Mouse (Mus musculus) right cerebral cortex, postnatal 36 days (tissue): ENCODE data around the gene Pex14.
"Not testable (repeated sequence)": the region's sequence is repeated elsewhere in the genome, so short reads cannot be mapped to it uniquely, and the experiment has no call there.

Experiments used
- DNase-seq, 2 experiments: peaks; one replicate each; pipeline ENCODE4 v3.0.0; 2022; ENCODE audit warnings: low spot score in 2 of 2, mixed read lengths in 1 of 2

Pex14 gene

DNA sequence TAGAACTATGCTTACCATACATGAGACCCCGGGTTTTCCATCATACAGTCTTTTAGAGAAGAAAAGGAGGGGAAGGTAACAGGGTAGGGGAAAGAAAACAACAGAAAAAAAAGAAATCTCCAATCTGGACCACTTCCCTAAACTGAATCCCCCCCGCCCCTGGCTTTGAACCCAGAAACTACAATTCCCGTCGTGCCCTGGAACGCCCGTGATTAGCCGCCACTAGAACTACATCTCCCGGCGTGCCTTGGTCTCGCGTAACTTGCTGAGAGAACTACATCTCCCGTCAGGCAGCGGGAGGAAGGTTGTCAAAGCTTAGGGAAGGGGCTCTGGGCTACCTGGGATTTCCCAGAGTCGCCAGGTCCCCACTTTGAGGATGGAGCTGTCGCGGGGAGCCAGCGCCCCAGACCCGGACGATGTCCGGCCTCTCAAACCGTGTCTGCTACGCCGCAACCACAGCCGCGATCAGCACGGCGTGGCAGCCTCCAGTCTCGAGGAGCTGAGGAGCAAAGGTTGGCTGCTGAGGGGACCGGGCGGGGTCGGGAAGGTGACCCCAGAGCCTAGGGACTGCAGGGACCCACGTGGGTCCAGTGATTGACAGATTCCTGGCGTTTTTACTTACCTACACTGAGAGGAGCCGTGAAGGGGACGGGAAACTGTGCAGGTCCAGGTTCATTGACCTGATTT, 4.3 kb upstream of the Pex14 start, which contains the start of gene Dffa:
Gene Dffa (plus strand): TSS at position 272 of the 687 bp plus-strand sequence.
- DNase-seq = peak; percentile 90 to 94

DNA sequence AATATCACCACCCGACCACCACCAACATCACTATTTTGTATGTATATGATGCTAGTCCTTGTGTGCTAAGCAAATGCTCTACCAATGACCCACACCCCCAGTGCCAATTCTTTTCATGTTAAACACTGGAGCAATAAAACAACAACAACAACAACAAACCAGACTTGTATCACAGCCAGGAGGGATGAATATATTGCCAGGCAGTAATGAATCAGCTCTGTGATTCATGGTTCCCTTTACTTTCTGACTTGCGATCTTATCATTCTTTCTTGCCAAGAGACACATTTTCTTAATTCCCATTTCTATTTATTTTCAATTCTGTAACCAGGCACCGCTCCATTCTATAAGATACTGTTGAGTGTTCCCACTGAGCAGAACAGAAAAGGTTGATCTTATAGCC, 1.8 kb upstream of the Pex14 start:
- no peak for DNase-seq

DNA sequence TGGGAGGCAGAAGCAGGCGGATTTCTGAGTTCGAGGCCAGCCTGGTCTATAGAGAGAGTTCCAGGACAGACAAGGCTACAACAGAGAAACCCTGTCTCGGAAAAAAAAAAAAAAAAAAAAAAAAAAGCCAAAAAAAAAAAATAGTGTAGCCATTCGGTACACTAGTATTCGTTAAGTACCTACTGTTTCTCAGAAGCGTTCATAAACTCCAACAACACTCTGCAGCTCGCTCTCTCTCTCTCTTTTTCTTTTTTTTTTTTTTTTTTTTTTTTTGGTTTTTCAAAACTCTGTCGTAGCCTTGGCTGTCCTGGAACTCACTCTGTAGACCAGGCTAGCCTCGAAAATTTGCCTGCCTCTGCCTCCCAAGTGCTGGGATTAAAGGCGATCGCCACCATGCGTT, 773 bp upstream of the Pex14 start:
- DNase-seq = not testable (repeated sequence)

- DNase-seq = no peak
Measured at GRCm38 (mm10) chr4:149098571-149098970, 1.1 kb downstream of the Pex14 start.

DNA sequence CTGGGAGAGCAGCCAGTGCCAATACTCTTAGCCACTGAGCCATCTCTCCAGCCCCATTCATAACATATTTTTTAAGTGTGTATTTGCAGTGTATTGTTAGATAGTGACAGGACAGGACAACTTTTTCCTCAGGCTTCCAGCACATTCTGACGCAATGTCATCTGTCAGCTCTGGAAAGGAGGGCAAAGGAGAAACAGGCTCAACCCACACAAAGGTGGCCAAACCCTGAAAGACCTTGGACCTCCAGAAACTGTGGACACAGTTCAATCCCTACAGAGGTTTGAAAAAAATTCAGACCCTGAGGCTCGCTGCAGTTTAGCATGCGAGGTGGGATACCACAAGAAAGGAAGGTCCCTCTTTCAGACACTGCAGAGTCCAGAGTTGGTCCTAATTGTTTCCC, 1.7 kb downstream of the Pex14 start:
- DNase-seq = no peak

DNA sequence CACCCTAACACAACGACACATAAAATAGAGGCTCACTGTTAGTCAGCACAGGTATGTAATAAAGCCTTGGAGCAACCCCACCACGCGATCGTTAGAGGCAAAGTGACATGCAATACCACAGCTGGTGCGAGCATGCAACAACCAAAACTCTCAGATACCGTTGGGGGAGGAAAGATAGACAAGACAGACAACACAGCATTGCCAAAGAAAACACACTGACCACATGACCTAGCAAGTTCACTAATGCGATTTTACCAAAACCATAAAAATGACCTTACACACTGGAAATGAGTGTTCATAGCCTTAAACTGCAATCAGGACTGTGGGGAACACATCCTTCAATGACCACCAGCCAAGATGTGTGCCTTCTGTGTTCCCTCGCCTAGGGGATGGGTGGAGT, 8.3 kb downstream of the Pex14 start:
- no peak for DNase-seq

GRCm38 (mm10) chr4:149085381-149085780, 14.3 kb downstream of the Pex14 start:
- DNase-seq = no peak

GRCm38 (mm10) chr4:149081528-149081927, 18.1 kb downstream of the Pex14 start:
- no peak for DNase-seq

DNA sequence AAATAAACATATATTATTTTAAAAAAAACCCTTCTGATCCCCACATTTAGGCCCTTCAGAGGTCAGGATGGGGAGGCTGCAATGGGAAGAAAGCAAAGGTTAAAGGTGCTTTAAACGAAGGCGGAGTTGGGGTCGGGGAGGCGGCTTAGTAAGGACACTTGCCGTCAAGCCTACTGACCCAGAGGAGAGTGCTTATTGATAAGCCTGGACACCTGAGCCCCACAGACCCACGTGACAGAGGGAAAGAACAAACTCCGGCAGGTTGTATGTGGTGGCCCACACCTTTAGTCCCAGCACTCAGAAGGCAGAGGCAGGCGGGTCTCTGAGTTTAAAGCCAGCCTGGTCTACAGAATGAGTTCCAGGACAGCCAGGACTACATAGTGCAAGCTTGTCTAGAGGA, 19.6 kb downstream of the Pex14 start:
- no peak for DNase-seq

- no peak for DNase-seq
Measured at GRCm38 (mm10) chr4:149079629-149080028, 20.0 kb downstream of the Pex14 start.

- no peak for DNase-seq
Measured at GRCm38 (mm10) chr4:149078261-149078660, 21.4 kb downstream of the Pex14 start.

GRCm38 (mm10) chr4:149075871-149076575, 23.7 kb downstream of the Pex14 start:
- DNase-seq = peak; percentile 55 to 64

DNA sequence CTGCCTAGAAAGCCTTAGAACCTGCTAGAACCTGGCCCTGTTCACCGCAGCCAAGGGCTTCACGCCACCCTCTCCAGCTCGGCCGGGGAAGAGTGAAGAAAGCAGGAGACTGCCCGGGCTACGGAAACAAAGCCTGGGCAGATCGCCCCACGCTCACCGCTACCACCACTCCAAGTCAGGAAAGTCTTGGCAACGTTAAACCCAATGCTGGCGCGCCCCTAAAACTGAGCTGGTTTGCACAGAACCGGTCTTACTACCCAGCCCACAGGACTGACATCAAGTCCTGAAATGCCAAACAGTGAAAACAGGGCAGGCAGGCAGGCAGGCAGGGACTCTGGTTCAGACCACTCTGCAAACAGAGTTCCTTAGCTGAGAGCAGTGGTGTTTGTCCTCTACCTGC, 24.6 kb downstream of the Pex14 start:
- no peak for DNase-seq

DNA sequence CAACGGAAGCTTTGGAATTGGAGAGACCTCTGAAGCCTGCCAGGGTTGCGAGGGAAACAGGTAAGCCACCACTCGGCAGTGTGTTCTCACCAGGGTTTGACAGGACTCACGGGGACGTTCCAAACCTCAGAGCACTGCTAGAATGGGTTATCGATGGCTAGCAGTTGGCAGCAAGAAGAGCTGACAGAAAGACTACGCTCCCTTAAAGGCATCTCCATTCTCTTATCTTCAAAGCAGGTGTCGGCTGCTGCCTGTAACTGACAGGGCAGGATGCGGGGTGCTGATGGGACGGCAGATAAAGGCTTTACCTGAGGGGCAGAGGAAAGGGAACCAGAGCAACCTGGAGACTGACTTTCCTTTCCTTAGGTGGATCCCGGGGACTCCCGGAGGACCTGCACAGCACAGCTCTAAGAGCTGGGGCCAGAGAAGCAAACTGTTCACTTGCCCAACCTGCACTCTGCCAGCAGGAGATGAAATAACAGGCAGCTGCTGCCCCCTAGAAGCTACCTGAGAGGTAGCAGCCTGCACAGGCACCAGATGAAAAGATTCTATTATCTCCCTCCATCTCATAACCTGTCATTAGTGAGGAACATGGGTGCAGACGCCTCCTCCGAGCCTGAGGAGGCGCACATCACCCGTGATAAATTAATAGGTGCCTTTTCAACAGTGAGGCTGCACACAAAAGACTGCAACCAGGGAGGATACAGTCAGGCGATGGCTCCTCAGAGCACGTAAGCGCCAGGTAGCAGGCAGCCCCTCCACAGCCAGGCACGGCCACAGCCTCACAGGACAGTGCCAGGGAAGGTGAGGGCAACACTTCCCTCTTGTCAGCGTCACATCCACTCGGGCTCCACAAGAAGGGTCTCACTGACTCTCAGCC, 32.8 kb downstream of the Pex14 start:
- DNase-seq = no peak

- DNase-seq = no peak
Measured at GRCm38 (mm10) chr4:149064061-149064854, 35.4 kb downstream of the Pex14 start.

DNA sequence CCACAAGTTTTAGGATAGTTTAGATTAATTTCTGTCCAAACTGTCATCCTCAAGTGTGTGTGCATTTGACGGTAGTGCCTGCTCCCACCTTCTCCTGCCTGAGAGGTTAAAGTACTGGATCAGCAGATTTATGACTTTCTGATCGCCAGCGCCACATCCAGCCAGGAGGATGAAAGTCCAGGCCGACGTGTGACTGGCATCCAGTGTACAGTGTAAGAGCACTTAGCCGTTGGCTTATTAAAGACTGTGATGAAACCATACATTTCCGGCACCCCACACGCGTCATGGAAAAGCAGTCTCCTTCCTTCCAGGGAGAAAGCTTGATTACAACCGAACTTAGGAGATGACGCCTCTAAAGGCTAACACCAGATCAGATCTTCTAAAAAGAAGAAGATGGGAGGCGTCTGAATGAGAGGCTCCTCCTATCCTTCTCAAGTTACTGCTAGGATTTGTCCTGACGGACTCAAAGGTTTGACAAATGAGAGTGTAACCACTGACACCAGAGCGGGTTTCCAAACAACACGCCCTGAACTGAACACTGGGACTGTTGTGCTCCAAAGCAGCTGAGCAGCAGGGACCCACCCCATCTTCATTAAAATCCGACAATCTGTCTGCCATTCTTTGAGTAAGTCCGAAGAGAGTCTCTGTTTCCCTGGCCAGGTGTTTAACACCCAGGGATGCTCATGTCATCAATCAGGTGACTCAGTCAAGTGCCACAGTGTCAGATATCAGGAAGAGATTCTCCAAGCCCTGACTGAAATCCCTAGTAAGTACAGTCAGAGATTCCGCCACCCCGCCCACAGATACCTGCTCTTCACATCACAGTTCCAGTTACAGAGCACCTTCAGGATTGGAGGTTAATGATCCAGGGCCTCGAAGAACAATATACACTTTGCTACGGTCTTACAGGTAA, 37.0 kb downstream of the Pex14 start:
- no peak for DNase-seq

DNA sequence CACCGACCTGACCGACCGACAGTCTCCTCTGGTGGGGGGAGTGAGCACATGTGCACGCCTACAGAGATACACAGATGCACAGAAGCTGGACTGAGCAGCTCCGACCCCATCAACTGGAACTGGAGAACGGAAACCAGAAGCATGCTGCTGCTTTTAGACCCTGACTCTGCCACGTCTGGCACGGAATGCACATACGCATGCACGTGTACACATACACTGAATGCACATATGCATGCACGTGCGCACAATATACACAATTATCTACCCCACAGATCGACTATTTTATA, 38.3 kb downstream of the Pex14 start:
- no peak for DNase-seq

- no peak for DNase-seq
Measured at GRCm38 (mm10) chr4:149060621-149061431, 38.9 kb downstream of the Pex14 start.

- DNase-seq = no peak
Measured at GRCm38 (mm10) chr4:149059713-149060112, 40.0 kb downstream of the Pex14 start.

DNA sequence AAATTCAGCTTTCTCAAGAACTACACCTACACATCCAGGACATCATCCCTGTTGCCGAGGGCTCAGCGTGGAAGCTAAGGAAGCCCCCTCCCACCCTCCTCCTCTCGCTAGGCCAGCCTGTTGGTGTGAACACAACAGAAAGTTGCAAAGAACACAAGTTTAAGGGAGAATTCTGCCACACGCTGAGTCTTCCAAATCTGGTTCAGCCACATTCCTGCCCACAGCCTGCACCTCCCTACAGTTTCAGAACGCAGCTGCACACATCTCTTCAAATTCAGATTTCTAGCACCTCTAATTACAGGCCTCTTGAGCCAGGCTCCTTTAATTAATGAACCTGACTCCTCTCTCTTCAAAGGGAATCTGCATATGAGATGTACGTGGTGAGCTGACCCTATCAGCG, 41.4 kb downstream of the Pex14 start:
- no peak for DNase-seq
